Mouse (Mus musculus) CD4-positive, CD25-positive, alpha-beta regulatory T cell, adult 2 months (primary cell): ENCODE data around the gene Atrnl1.
"Not testable (repeated sequence)": the region's sequence is repeated elsewhere in the genome, so short reads cannot be mapped to it uniquely, and the experiment has no call there.

ENCODE experiments used
- DNase-seq: peaks from one replicate; pipeline ENCODE4 v3.0.0-alpha.2; 2012; ENCODE audit warnings: low read depth, low spot score

The Atrnl1 gene

DNA sequence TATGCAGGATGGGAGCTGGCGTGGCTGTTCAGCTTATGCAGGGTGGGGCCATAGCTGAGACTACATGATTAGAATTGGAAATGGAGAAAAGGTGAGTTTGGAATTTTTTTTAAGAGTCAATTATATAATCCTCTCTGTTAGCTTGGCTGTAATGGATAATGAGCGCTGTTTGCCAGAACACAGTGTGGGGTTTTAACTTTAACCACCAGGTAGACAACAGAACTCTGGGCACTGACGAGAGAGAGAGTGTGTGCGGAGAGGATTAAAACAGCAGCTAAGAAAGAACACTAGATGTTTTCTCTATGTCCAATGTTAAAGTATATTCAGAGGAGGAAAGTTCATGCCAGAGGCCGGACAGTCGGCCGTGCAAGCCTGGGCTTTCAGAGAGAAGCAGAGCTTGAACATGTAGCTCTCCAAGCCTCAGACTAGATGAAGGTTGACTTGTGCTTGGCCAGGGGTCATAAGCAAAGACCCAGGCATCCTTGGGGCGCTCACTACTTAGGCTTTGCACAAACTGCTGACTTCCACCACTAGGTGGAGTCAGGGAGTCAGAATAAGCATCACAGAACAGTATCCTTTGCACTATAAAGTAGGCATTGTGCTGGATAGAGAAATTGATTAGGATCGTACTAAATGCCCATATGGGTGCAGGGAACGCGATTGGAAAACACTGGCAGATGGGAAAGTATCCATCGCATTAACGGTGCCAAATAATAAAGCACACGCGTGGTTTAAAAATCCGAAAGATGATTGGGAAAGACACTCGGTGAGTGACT lies 205.6 kb downstream of the Atrnl1 start:
- DNase-seq: peak; percentile 31

DNA sequence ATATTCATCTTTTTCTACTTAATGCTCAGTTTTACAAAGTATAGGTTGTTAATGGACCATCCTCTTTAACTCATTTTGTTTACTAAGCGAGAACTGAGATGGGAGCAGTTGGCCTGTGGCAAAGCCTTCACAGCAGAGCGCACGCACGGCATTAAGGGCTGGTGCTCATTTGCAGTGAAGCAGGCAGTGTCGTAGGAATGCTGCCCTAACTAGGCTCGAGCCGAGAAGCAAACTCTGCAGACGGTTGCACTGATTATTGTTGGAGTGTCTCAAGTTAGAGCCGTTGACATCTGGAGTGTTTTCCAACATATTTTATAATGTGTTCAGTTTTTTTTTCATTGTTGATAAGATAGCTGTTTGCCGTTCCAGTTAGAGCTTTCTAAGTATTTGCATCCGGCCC lies 206.9 kb downstream of the Atrnl1 start:
- DNase-seq: no peak

DNA sequence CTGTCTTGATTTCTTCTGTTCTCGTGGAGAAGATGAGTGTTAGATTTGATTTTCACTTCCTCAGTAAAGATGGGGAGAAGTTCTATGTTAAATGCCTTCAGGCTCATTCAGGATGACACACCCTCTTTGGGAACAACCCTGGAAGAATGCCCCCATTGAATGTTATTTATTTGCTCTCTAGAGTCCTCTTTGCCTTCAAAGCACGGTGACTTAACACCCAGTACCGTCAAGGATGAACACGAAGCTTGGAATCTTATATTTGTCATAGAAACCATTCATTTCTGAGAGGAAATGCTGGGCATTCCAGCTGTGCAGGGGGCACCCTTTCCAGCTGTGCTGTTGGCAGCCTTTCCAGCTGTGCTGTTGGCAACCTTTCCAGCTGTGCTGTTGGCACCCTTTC lies 212.6 kb downstream of the Atrnl1 start:
- no peak for DNase-seq

DNA sequence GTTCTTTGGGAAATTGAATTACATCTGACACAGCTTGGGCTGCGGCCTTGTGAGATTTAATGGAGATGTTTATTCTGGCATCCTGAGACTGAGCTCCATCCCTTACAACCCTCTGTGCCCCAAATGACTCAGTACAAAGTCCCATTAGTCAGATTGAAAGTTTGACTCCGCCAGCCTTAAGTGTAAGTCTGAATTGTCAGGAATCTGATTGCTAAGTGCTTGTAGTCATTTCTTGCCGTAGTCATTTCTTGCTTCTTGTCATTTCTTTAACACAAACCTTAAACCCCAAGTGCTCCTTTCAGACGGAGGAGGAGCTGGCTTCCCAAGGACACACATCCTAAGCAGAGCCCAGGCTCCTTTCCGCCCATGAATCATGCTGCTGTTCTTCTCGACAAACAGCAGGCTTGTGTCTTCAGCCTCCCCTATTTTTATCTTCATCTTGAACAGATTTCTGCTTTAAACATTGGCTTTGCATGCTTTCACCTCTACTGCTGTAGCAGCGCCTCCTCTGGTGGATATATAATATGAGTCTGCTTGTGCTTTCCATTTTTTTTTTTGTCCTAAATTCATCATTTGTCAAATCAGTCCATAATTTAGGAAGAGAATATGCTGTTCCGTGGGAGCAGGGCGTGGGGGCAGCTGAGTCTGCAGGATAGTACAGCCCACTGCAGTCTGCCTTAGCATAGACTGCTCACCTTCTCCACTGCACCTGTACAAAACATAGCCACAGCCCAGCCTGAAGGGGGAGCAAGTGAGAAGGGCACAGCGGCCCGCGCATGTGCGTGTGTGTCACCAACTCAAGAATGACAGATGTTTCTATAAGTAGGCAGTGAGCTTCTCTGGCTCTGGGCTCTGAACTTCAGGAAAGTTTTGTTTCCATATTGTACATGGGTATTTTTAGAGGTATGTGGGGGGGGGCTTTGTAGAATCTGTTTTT lies 214.7 kb downstream of the Atrnl1 start:
- peak; percentile 3 for DNase-seq

DNA sequence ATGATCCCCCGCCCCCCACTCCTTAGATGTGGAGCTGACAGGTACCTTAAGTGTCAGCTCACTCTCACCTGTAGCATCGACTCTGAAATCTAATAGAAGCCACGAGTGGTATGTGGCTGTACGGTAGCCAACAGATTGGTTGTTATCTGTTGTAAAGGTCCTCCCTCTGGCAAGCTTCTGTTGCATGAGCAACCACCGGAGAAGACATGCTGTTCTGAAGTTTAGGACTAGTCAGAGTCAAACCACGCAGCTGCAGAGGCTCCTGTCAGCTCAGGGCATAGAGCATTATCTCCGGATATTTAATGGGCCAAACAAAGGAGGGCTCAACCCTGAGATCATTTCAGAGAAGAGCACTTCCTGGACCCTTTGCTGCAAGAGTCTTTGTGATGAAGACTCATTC lies 222.2 kb downstream of the Atrnl1 start:
- no peak for DNase-seq

DNA sequence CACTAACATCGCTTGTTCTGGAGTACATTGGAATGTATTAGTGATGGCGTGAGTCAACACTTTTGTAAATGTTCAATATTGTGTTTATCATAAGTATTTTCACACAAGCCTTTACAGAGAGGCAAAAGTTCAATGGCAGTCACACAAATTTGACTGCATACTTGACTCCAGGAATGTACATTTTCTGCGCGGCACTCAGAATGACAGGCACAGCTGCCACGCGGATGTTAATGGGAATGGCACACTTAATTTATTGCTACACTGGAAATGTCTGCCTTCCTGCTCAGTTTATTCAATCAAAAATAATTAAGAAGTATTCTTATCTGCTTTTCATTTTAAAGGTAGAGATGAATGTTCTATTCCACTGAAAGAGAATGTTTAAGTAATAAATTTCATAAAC lies 227.0 kb downstream of the Atrnl1 start:
- no peak for DNase-seq

DNA sequence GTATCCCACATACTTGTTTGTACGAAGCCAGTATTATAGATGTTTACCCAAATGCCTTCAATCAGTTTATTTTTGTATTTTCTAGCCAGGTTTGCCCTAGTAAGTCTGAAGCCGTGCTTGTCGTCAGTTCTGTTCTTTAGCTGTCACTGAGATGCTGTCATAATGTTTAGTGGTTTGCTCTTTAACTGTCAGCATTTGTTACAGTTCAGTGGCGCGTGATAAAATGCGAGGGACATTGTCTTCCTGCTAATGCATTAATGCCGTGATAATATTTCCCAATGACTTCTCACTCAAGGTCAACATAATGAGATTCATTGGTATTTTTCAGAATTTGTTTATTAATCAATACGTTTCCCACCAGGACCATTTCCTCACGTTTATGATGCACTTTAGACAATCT lies 227.7 kb downstream of the Atrnl1 start:
- no peak for DNase-seq

DNA sequence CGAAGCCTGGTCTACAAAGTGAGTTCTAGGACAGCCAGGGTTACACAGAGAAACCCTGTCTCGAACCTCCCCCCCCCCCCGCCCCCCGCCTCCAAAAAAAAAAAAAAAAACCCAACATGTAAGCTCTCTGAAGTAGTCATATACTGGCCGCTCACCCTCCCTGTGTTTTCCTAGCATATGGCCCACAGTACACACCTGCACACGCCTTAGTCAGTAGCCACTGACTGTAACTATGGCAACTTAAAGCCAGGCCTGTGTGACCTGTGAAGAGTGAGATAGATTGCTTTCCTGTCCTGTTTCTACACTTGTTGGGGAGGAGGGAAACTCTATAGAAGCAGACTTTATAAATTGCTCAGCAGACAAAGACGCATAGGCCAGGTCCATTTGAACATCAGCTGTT lies 239.1 kb downstream of the Atrnl1 start:
- no peak for DNase-seq

DNA sequence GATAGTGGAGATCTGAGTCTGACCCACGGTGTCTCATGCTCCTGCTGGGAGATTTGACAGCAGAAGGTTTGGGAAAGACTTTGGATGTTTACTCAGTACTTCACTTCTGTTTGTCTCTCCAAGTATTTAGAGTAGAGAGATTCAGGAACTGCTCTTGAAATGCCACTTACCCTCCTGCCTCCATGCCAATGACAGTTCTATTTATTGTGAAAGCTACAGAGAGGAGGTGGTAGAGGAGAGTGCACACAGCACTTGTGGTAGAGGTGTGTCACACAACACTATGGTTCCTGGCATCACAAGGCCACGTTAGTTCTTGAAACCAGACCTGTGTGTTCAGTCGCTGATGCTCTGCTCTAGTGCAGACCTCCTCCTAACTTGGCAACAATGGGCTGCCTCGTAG lies 257.5 kb downstream of the Atrnl1 start:
- no peak for DNase-seq

DNA sequence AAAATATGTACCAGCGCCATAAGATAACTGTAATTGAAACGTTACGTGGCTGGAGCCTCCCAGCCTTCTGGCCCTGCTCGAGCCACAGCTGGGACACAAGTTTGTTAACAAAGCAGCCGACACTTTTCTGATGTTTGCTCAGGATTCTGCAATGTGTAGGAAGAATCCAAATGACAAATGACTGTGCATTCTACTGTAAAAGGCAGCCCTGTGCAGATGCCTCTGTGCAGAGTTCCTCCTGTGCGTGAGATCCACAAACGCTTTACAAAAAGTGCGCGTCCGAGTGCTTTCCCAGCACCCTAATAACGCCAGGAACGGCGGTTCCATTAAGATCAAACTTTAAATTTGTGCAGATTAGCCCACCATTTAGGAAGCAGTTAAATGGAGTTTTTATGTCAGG lies 260.0 kb downstream of the Atrnl1 start:
- DNase-seq: no peak

DNA sequence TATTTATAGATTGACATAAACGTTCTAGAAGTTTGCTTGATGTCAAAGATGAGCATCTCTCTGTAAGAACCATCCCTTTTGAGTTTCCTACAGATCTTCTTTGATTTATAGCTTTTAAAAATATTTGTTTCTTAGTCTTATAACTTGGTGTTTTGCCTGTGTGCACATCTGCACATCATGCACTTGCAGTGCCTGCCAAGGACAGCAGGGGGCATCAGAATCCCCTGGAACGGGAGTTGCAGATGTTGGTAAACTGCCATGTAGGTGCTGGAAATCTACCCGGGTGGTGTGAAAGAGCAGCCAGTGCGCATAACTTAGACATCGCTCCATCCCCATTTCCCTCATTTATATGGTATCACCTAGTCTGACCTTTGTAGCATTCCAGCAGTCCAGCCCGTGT lies 265.2 kb downstream of the Atrnl1 start:
- DNase-seq: peak; percentile 27

DNA sequence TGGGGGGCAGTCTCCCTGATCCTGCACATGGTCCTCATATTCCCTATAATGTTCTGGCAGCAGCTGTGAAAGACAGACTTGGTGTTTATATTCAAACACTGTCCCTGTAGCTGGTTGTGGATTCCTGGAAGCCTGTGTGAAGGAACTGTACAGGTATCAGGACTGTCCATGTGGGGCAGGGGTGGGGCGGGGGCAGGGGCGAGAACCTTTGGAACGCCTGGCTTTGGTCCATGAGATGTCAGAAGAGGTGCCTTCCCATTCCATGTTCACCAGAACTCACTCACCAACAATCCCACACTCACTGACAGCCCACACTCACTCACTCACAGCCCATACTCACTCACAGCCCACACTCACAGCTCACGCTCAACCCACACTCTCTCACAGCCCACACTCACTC lies 266.5 kb downstream of the Atrnl1 start:
- DNase-seq: no peak

DNA sequence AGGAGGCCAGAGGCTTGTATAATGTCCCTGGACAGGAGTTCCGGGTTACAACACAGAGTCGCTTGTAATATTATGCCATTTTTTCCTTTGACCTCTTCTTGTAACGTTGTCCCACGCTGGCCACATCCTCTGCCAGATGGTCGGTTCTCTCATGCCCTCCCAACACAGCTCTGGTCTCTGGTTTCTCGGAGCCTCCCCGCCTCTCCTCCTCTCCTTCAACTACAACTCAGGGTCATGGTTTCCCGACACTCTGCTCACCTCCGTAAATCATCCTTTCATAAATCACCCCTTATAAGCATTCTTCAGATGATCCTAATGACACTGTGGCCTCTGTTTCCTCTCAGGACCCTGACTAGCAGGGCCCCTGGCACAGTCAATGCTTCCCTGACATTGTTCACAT lies 267.7 kb downstream of the Atrnl1 start:
- DNase-seq: no peak

DNA sequence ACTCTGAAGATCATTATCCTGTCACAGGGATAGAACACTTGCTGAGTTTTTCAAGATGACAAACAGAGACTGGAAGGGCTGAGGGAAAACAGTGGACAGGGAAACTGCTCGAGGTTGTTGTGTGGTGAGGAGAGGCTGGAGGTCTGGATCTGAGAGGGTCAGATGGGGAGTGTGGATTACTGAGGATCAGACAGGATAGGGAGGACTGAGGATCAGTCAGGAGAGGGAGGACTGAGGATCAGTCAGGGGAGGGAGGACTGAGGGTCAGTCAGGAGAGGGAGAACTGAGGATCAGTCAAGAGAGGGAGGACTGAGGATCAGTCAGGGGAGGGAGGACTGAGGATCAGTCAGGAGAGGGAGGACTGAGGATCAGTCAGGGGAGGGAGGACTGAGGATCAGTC lies 269.0 kb downstream of the Atrnl1 start:
- not testable (repeated sequence) for DNase-seq

DNA sequence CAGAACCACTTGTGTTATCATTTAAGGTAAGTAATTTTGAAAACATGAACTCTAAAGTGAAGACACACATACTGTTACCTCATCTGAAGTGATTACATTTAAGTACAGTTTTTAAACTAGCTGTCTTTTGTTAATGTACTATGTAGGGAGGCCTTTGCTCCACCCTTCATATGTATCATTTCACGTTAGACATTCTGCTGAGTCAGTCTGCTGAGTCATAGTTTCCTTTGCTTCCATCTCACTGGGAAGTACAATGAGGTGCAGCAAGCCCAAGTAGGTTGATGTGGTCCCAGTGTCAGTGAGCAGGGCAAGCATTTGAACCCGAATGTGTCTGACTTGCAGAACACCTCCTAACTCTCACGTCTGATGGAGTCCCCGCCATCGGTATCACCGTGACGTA lies 271.1 kb downstream of the Atrnl1 start:
- no peak for DNase-seq

DNA sequence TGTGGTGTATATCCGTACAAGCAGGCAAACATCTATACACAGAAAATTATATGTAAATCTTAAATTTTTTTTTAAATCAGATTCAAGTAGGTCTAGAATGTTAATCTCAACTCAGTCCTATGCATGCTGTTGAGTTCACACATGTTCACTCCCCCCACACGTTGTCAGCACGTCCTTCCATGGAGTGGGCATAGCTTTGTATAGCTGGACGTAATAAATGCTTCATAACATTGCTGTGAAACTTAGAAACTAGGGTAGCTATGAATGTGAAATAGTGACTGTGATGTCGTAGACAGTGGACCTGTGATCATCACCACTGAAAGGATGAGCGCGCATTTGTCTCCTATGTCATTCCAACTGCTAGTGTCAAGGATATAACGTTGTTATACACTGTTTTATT lies 278.0 kb downstream of the Atrnl1 start:
- DNase-seq: no peak

DNA sequence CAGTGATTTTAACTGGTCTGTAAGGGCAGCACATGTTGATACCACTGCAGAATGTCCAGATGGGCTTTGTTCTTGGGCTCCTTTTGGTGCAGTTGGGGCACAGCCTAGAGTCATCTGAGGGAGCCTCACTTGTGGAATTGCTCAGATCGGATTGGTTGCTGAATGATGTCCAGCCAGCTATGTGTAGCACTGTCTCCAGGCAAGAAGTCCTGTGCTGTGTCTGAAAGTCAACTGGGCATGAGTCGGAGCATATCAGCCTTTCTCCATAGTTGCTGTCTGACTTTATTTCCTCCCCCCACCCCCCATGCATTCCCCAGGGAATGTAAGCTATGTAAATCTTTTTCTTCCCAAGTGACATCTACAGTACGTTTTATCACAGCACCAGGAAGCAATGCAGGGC lies 278.9 kb downstream of the Atrnl1 start:
- DNase-seq: no peak

DNA sequence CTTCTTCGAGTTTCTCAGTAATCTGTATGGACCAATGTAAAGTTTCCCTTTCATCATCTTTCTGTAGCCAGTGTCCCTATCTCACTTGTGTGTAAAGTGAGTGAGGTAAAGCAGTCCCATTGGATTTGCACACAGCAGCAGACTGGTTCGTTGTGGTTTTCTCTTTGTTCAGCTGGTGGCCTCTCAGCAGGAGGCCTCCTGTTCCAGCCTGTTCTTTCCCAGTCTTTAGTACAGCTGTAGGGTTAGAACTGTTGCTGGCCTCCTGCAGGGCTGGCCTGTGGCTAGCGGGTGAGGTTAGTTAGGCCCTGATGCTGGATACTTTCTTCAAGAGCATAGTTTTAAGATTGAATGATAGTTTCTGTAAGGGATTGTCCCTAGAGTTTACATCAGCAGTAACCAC lies 280.1 kb downstream of the Atrnl1 start:
- DNase-seq: no peak

DNA sequence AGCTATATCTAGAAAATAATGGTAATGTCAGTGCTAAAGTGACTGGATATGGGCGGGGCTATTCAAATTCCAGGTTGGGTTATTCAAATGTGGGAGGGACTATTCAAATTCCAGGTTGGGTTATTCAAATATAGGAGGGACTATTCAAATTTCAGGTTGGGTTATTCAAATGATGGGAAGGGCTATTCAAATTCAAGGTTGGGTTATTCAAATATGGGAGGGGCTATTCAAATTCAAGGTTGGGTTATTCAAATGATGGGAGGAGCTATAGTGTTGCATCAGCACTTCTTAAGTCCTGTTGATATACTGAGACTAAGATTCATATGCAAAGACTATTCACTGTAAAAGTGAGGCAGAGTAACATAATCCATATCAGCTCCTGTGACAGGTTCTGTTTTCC lies 283.4 kb downstream of the Atrnl1 start:
- DNase-seq: no peak

DNA sequence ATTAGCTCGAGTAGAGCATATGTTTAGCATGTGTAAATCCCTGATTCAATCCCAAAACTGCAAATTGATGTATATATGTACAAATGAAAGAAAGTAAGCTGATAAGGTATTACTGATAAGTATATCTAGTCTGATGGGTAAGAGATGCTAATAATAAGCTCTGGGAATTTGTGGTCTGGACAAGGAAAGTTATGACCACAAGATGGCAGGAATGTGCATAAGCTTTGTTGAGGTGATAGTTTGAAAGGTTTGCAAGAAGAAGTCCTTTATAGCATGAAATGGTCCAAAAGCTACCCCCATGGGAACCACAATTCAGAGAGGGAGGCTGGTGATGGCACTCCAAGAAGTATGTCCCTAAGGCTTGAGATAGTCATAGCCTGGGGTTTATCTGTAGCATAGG lies 289.2 kb downstream of the Atrnl1 start:
- no peak for DNase-seq

DNA sequence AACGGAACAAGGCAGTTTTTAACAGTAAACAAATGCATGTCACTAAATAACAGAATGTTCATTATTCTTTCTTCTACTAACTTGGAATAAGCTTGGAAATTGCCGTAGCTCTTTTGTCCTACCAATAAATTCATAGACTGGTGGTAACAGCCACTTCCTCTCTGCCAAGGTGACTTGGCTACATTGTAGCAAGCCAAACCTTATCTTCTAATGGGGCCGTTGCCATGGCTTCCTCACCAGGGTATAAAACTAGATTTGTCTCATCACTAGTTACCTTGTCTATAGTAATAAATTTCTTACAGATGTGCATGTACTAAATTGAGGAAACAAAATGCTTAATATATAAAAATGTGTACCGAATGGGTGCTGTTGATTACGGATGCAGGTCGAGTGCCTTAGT lies 298.6 kb downstream of the Atrnl1 start:
- DNase-seq: no peak

DNA sequence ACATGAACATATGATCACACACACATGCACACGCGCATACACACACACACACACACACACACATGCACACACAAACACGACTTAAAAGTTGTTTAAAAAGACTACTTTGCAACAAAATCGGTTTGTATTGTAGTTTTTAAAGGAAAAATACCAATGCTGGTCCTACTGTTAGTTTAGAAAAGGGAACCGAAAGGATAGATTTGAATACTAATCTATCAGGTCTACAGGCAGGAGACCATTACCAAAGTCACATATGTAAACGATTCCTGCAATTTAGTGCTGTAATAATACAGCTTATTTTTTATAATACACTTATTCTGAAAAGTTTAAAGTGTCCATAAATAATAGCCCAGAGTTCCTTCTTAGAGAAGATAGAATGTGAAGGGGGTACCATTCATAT lies 299.8 kb downstream of the Atrnl1 start:
- no peak for DNase-seq

DNA sequence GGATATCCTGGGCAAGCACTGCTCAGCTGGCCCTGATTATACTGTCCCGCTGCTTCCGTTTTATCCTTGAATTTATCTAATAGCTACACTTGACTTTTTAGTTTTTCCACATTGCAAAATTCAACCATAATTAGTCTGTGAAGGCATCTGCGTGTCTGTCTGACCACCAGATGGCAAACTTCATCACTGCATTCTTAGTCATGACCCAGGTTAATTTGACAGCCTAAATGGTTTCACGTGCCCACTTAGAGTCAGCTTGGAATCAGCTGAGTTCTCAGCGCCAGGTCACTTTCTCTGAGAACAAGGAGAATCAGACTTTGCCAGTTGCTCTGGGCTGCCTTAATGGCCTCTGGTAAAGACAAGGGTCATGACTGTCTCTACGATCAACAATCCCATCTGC lies 305.5 kb downstream of the Atrnl1 start:
- DNase-seq: peak; percentile 6
